Comparison of ENCODE assay signal across 10 mouse cellular contexts in genomic region chr4:114625357-114625756, GRCm38 (mm10).
DNase-seq lines count a peak whose midpoint lies in the region; ATAC-seq lines count a peak whose summit lies in the region.
"Had no signal": no experiment of that assay in that cellular context is flagged by ENCODE, and none has a peak within 500 bp of the region (broad histone marks: within the 10 kb centered on the region; RNA-seq: fewer than 3 reads in every experiment).

No protein-coding gene starts in this region.

- H3K9ac ChIP-seq in embryonic facial prominence, embryonic 14.5 days (ENCODE audit: low read depth, low read length): no peak overlapping the region
- H3K9ac ChIP-seq in hindbrain, embryonic 16.5 days (ENCODE audit: low read depth, low read length): peak overlapping the region; percentile 17
- no peak overlapping the region for H3K9ac ChIP-seq in midbrain, embryonic 14.5 days (replicated peaks; ENCODE audit: low read length)

- no peaks in the 10 kb centered on the region for H3K9me3 ChIP-seq in embryonic facial prominence, embryonic 14.5 days (ENCODE audit: control insufficient read depth, low read length)
- no peaks in the 10 kb centered on the region for H3K9me3 ChIP-seq in hindbrain, embryonic 16.5 days (ENCODE audit: control insufficient read depth, low read length)
- H3K9me3 ChIP-seq in midbrain, embryonic 14.5 days (ENCODE audit: control insufficient read depth, low read length): no peaks in the 10 kb centered on the region

- H3K27me3 ChIP-seq in embryonic facial prominence, embryonic 14.5 days (replicated peaks; ENCODE audit: control insufficient read depth, insufficient read depth, low read length): no peaks in the 10 kb centered on the region
- H3K27me3 ChIP-seq in hindbrain, embryonic 16.5 days (replicated peaks; ENCODE audit: control insufficient read depth, insufficient read depth, low read length): no peaks in the 10 kb centered on the region; the same call in 1 of the 2 replicates
- no peaks in the 10 kb centered on the region for H3K27me3 ChIP-seq in midbrain, embryonic 14.5 days (ENCODE audit: control insufficient read depth, insufficient read depth, low read length)

- no peak overlapping the region for H3K27ac ChIP-seq in embryonic facial prominence, embryonic 14.5 days (replicated peaks; ENCODE audit: low read depth, low read length)
- no peak overlapping the region for H3K27ac ChIP-seq in hindbrain, embryonic 16.5 days (ENCODE audit: low read depth, low read length)
- H3K27ac ChIP-seq in midbrain, embryonic 14.5 days (replicated peaks; ENCODE audit: low read depth, low read length): no peak overlapping the region

- H3K36me3 ChIP-seq in embryonic facial prominence, embryonic 14.5 days (ENCODE audit: control insufficient read depth, insufficient read depth, low read length): no peaks in the 10 kb centered on the region
- no peaks in the 10 kb centered on the region for H3K36me3 ChIP-seq in hindbrain, embryonic 16.5 days (ENCODE audit: control insufficient read depth, insufficient read depth, low read length)
- no peaks in the 10 kb centered on the region for H3K36me3 ChIP-seq in midbrain, embryonic 14.5 days (ENCODE audit: control insufficient read depth, insufficient read depth, low read length)

- H3K4me2 ChIP-seq in embryonic facial prominence, embryonic 14.5 days (ENCODE audit: low read depth, low read length): no peak overlapping the region
- H3K4me2 ChIP-seq in hindbrain, embryonic 16.5 days (ENCODE audit: low read length): no peak overlapping the region
- no peak overlapping the region for H3K4me2 ChIP-seq in midbrain, embryonic 14.5 days (ENCODE audit: low read length)

- H3K4me3 ChIP-seq in embryonic facial prominence, embryonic 14.5 days (ENCODE audit: low read depth, low read length): no peak overlapping the region
- no peak overlapping the region for H3K4me3 ChIP-seq in hindbrain, embryonic 16.5 days (ENCODE audit: low read length)
- H3K4me3 ChIP-seq in midbrain, embryonic 14.5 days (replicated peaks; ENCODE audit: low read depth, low read length): no peak overlapping the region

- DNase-seq in kidney, postnatal 10 days: peak; percentile 38
- no peak for DNase-seq in kidney, postnatal 4 days
- peak; percentile 75 for DNase-seq in embryonic facial prominence, embryonic 14.5 days (ENCODE audit: low spot score)
- DNase-seq in midbrain, embryonic 14.5 days: peak; percentile 53
- DNase-seq in right cerebral cortex, postnatal 25 days: no peak
- no peak for DNase-seq in cerebellum, postnatal 14 days
- DNase-seq: gastrocnemius, postnatal 36 days; kidney, adult 8-10 months; left cerebral cortex, postnatal 4 days had no signal

- peaks cover 15% of the 10 kb centered on the region for H3K4me1 ChIP-seq in embryonic facial prominence, embryonic 14.5 days (ENCODE audit: control insufficient read depth, insufficient read depth, low read length)
- H3K4me1 ChIP-seq in hindbrain, embryonic 16.5 days (ENCODE audit: control insufficient read depth, insufficient read depth, low read depth, low read length): peaks cover 4% of the 10 kb centered on the region
- H3K4me1 ChIP-seq in midbrain, embryonic 14.5 days (ENCODE audit: control insufficient read depth, insufficient read depth, low read length): 0 out of 2 replicates have a peak, but pooled peaks cover 12% of the 10 kb centered on the region

- 20% methylated on average over 4 of the region's 4 CpGs for WGBS in embryonic facial prominence, embryonic 14.5 days
- 6% methylated on average over 4 of the region's 4 CpGs for WGBS in hindbrain, embryonic 16.5 days
- 5% methylated on average over 4 of the region's 4 CpGs for WGBS in midbrain, embryonic 14.5 days

- ATAC-seq in embryonic facial prominence, embryonic 14.5 days (ENCODE audit: low read depth): peak; percentile 57; the same call in 1 of the 2 replicates
- peak; percentile 68 for ATAC-seq in hindbrain, embryonic 16.5 days
- ATAC-seq in midbrain, embryonic 14.5 days (ENCODE audit: low FRiP score, low TSS enrichment): no peak

Comparison
In these comparisons a context has a peak if more than half of its experiments do, and no peak if none do; other contexts are left out.
1. DNase-seq: peak in kidney, postnatal 10 days (single experiment), embryonic facial prominence, embryonic 14.5 days (single experiment) and midbrain, embryonic 14.5 days (single experiment); none in kidney, postnatal 4 days (0 of 2), right cerebral cortex, postnatal 25 days (single experiment) and cerebellum, postnatal 14 days (0 of 2).